Mouse (Mus musculus) ovary, adult 18-20 months (tissue): ENCODE measurements around the gene Olfr692.
"Not testable (repeated sequence)": the region's sequence is repeated elsewhere in the genome, so short reads cannot be mapped to it uniquely, and the experiment has no call there.

ENCODE experiments used
- DNase-seq: peaks from one replicate; pipeline ENCODE4 v3.0.0; 2022; ENCODE audit warnings: low spot score, mixed read lengths

The Olfr692 gene

DNA sequence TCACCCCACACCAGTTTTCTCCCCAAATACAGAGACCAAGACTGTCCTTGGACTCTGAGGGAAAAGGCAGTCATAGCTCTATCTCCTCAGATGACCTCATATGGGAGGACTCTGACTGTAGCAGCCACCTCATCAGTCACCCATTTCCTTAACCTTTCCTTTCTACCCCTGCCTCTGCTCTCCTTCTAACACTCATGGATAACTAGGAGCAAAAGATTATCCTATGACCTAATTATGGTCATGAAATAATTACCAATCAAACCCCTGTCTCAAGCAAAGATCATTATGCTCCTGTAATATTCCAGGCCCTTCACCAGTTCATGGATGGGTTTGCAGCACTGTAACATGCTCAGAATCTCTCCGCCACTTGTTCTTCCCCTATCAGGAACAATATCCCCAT lies at the start of gene Olfr692:
Gene Olfr692 (plus strand): TSS at position 301 of the 400 bp plus-strand sequence.
- no peak for DNase-seq

DNA sequence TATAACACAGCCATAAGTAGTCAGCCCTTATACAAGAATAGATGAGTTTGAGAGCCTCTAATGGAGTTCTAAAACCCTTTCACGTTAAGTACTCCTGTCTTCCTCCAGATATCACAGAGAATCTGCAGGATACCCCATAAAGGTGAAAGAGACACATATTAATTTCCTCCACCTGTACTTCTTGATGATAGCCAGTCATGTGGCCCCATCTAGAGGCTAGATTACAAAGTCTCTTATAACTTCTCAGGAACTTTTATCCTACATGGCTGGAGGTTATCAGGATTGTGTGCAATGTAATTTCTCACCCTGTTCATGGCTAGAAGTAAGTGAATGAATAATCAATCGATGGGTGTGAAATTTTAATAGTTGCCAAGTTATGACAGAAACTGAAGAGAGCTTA lies 42.7 kb upstream of the Olfr692 start:
- DNase-seq = no peak

DNA sequence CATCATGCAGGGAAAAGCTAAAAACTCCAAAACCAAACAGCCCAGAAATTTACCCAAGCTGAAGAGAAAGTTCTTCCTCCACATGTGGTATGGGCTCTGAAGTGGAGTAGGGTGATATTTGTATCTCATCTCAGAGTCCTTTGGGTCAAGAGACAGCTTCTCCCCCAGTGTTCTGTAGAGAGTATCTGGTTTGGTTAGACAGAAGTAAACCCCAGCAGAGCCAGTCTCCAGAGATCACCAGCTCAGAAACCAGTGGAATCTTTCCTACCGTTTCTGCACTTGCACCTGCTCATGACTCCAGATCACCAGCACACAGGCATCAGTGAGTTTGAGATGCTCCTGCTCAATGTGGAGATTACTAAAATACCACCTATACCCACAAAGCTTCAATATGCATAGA lies 34.0 kb upstream of the Olfr692 start, which contains the start of gene Olfr690:
Gene Olfr690 (minus strand): TSS at position 101 of the 400 bp plus-strand sequence.
- no peak for DNase-seq

DNA sequence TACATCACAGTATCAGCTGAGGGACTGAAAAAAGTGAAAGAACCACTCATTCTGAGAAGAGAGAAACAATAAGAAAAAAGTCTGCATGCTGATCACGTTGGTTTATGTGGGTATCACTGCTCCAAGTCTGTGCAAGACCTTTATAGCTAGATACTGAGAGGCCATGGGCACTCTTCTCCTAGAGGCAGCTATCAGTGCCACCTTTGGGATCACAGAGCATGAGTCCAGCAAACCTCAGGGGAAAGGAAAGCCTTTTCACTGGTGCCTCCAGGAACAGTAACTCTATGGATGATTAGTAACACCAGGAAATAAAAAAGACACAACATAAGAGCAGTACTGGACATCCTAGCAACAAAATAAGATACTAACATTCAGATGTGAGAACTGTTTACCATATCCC lies 25.9 kb upstream of the Olfr692 start, which contains the start of gene Olfr691:
Gene Olfr691 (minus strand): TSS at position 101 of the 400 bp plus-strand sequence.
- no peak for DNase-seq

DNA sequence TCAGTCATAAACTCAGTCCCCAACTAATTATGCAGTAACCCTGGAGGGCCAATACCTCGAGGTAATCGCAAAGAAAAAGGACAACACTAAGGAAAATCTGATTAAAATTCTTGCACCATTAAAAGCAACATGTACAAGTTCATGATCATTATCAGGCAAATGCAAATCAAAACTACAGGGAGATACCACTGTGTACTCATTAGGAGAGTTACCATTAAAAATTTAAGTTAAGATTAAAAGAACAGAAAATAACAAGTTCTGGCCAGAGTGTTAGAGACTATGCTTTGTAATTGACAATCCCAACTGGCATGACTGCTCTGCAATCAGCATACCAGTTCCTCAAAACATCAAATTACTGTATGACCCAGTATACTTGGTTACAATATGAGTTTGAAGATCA lies 25.3 kb upstream of the Olfr692 start:
- DNase-seq = no peak

DNA sequence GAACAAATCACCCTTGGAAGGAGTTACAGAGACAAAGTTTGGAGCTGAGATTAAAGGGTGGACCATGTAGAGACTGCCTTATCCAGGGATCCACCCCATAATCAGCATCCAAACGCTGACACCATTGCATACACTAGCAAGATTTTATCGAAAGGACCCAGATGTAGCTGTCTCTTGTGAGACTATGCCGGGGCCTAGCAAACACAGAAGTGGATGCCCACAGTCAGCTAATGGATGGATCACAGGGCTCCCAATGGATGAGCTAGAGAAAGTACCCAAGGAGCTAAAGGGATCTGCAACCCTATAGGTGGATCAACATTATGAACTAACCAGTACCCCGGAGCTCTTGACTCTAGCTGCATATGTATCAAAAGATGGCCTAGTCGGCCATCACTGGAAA lies 12.0 kb upstream of the Olfr692 start:
- not testable (repeated sequence) for DNase-seq

DNA sequence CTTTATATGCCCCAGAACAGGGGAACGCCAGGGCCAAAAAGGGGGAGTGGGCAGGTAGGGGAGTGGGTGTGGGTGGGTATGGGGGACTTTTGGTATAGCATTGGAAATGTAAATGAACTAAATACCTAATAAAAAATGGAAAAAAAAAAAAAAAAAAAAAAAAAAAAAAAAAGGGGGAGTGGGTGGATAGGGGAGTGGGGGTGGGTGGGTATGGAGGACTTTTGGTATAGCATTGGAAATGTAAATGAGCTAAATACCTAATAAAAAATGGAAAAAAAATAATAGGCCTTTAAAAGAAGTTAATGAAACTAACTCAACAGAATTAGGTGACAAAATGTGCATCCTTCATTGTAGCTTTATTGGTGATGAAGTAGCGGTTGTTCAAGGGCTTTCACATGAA lies 11.5 kb upstream of the Olfr692 start:
- not testable (repeated sequence) for DNase-seq

DNA sequence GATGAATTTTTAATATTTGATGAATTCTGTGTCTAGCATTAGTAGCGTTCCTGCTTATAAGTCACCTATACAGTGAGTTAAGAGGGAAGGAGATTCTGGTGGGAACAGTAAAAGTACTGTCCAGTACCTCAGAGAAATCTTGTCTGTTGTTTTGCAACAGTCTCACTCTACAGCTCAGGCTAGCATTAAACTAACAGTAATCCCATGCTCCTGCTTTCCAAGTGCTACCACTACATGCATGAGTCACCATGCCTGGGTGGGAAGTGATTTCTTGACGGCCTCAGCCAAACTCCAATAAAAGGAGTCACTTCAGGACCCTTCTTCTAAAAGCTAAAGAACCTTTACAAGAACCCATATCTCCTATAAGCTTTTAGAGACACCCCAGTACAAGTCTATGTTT lies 6.3 kb upstream of the Olfr692 start:
- DNase-seq = no peak

DNA sequence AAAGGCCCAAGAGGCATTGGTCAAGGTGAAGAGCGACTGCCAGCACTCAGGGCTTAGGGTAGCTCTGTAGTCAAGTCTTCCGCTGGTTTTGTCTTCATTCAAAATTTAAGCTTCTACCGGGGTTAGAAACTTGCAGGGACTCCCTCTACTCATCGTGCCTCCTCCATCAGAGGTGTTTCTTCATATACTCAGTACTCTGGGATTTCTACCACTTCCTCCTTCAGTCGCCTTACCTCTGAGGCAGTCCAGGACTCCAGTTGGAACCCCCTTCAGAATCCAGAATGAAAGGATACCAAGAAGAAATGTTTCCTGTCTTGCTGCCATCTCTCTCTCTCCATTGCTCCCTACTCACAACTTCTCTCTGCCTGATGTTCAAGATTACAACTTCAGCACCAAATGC lies 762 bp upstream of the Olfr692 start:
- DNase-seq = no peak

DNA sequence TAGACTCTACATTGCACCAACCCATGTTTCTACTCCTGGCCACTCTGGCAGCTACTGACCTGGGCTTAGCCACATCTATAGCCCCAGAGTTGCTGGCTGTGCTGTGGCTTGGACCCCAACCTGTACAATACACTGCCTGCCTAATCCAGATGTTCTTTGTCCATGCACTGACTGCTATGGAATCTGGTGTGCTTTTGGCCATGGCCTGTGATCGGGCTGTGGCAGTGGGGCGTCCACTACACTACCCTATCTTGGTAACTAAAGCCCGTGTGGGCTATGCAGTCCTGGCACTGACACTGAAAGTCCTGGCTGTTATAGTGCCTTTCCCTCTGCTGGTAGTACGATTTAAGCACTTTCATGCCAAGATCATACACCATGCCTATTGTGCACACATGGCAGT lies 491 bp downstream of the Olfr692 start:
- no peak for DNase-seq

DNA sequence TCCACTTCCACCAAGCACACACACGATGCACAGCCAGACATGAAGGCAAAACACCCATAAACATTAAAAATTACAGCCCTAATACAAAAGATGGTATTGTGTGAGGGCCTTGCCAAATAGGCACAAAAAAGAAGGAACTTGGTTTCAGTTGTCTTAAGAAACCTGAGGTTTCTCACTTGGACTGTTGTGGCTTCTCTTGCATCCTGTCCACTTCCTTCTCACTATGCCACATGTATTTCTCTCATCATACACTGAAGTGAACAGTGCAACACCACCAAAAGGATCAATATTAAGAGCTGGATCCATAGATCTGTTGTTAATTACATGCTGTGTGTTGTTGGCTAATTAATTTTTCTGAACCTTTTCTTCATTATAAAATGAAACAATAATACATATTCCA lies 4.9 kb downstream of the Olfr692 start:
- DNase-seq = no peak

DNA sequence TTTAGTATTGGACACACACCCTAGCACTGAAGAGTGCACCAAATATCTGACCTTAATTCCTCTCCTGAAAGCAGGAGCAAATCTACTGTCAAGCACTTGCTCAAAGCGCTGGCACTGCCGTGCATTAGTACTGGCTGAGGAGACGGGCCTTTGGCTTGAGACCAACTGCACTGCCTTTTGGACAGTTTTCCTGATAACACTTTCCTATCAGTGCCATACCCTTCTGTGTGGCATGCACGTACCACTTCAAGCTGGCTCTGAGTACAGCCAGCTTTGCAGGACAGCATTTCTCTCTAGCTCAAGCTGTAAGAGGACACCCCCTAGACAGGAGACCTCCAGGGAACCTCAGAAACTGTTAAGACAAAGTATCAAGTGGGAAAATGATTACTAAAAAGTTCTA lies 5.5 kb downstream of the Olfr692 start:
- no peak for DNase-seq

DNA sequence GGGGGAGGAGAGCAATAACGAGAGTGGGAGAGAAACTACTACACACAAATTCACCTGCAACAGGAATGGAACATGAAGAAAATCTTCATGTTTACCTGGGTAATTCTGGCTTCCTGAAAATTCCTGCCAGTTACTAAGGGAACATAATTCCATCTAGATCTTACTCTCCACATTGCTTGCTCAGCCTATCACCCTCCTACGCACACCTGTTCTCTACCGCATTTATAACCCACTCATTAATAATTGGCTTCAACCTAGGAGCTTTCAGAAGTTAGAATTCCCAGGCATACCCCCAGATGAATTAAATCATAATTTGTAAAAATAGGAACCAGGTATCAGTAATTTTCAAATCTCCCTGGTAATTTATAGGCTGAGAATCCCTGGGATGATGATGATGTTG lies 5.9 kb downstream of the Olfr692 start:
- no peak for DNase-seq

DNA sequence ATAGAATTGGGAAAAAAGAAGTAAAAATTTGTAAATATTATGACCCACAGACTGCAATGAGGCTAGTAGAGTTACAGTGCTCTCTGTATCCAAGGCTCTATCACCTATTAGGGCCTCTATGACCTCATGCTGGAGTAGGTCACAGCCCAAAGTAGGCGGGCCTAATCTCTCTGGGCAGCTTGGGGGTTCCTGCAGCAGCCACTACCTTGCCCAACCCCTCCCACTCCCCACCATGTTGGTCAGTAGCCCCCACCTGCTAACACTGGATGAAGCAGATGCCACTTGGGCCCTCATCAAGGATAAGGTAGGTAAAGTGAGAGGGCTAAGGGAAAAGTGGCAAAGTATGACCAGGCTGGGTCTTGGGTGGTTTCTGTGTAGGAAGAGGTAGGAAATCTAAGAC lies 6.8 kb downstream of the Olfr692 start, which contains the start of gene Gm5901:
Gene Gm5901 (plus strand): TSS at position 173 of the 400 bp plus-strand sequence.
- no peak for DNase-seq

DNA sequence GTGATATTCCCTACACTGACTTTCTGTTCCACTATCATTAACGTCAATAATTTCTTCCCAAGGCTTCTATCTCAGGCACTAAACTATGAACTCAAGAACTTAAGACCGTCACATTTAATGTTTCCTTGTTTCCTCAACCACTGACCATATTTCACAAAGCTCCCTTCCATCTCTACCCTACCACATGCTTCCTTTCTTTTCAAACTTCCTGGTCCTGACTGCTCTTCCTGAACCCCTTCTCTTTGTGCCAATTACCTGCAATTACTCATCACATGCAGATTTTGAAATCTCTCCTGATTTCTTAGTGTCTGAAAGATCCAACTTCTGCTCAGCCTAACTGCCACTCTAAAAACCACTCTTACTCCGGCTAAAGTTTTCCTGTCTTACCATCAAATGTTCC lies 12.3 kb downstream of the Olfr692 start:
- no peak for DNase-seq

DNA sequence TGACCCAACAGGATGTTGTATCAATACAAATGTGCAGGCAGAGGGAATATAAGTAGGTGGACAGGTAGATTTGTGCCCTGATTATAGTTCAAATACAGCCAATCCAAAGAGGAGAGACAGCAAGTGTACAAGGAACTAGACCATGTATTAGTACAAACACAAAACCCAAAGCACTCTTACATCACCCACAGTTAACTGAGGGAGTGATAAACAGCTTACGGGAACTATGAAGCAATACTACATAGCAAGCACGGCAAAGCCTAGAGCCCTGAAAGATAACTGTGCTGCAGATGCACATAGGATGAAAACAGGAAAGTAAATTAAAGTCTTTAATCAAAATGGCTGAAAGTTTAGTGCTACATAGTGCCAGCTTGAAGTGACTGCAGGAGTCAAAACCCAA lies 19.7 kb downstream of the Olfr692 start:
- no peak for DNase-seq

DNA sequence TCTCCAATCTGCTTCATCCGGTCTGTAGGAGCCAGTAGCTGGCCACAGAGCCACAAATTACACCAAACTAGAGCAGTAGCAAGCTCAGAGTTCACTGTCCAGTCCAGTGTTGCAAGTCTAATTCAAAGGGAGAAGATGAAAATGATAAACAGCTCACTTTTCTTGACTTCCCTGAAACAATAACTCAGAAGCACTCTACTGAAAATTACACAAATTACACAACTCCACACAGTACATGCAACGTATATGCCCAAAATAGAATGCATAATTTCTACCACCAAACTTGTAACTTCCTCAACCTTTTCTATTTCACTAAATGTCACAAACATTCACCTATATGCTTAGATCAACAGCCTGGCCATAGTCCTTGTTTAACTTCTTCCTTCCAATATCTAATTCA lies 22.2 kb downstream of the Olfr692 start:
- no peak for DNase-seq

DNA sequence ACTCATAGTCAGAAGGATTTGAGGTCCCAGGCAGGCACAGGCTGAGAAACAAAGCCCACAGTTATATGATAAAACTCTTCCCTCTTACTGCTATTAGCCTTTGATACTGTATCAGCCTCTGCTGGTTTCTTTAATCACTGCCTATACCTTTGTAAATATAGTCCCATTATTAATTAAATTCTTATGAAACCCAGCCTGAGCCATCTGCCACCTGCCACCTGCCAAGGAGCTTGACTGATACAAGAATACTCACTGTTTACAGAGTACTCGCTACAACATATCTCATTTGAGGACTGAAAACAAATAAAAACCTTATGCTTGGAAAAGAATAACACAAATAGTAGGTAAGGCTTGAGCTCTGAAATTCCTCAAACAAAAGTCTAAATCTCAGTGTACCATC lies 26.6 kb downstream of the Olfr692 start:
- no peak for DNase-seq

DNA sequence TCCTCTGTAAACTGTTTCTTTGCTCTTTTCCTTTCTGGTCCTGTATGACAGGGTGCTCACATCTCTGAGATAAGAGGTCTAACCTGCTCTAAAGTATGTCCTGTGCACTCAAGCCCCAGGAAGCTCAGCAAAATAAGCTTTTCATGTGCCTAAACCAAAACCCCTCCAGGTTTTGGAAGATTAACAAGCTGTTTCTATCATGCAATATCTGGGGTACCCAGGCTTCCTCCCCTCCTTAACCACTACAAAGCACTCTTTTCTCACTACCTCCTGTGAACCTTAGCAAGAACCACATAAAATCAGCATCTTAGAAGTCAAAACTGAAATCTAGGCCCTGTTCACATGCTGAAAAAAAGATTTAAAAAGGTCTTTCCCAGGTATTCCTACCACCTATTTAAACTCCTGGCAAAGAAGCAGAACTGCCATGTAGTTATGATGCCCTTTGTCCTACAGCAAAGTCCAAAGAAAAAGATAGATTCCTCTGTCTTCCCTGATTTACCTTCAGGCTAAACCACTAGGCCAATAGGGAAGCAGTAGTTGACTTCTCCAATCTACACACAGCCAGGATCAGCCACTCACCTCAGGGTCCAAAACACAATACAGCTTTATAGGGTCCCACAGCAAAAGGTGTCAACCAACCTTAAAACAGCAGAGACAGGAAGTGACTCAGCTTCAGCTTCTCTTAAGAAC lies 27.2 kb downstream of the Olfr692 start:
- DNase-seq = no peak

DNA sequence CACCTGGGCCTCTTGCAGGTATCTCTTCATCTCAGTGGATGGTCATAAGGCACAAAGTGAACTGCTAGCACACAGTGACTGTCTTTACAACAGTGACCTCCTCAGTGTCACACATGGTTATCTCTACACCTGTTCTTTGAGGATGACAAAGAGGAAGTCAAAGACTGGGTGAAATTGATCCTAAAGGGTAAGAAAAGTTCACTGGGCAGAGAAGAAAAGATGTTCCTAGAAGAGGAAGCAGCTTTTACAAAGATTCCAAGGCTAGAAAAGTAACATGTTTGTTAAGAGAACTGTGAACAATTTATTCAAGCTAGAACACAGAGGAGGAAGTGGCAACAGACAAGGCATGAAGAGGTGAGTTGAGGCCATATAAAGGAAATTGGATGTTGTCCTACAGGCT lies 28.1 kb downstream of the Olfr692 start:
- DNase-seq = no peak

DNA sequence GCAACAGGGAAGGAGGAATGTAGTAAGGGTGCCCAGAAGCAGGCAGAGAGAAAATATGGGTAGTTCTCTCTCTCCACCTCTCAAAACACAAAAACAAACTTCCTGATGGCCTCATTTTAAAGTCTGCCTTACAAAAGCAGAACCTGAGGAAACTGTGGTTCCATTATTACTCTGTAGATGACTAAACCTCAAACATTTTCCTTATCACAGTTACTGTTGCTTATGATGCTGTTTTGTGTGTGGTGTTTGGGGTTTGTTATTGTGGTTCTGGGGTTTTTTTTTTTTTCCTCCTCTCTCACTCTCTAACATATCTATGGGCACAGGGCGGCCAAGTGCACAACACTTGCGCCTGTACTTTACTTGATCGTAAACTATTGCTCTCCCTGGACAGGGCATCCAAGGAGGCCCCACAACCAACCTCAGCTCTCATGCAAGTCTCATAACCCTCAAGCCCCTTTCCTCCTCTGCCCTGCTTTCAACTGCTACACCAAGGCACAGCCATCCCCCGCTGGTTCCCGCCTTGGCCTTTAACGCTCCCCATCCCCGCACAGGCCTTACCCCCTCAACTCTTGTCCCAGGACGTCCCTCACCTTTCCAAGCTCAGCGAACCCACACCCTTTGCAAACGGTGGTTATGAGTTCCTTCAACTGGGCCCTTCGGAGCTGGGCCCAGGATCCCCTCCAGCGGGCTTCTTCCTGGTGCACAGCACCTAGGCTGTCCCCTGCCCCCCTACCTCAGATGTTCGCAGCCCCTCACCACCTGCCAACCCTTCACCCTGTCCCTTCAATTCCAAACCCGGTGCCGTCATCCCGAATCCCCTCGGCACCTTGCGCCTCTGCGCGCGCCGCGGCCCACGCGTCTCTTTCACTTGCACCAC lies 31.3 kb downstream of the Olfr692 start:
- no peak for DNase-seq

DNA sequence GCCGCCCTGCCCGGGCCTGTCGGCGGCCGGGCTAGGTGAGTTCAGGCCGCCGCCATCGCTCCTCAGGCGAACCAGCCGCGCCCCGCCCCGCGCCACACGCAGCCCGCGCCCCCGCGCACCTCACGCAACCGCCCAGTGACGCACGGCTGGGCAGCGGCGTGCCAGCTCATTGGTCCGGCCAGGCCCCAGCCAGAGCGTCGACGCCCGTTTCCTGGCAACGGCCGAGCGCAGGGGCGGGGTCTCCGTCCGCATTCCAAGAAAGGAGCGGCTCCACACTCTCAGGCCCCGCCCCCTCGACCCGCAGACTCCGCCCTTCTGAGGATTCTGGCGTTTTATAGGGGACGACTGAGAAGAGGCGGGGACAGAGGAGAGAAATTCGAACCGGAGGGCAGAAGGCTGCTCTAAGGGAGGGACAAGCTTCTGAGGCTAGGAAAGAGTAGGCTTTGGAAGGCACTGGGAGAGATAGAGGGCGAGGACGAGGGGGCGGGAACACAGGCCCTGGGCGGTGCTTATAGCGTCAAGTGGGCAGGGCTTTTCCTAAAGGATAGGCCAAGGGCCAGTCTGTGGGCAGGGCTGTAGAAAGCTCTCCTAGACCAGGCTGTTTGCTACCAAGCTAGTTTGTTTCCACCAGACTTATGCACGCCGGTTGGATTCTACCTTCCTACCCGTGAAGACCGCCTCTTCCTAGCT lies 32.0 kb downstream of the Olfr692 start, which contains the start of gene Fam160a2:
Gene Fam160a2 (minus strand): TSS at position 120 of the 690 bp plus-strand sequence.
- DNase-seq = peak; percentile 99

DNA sequence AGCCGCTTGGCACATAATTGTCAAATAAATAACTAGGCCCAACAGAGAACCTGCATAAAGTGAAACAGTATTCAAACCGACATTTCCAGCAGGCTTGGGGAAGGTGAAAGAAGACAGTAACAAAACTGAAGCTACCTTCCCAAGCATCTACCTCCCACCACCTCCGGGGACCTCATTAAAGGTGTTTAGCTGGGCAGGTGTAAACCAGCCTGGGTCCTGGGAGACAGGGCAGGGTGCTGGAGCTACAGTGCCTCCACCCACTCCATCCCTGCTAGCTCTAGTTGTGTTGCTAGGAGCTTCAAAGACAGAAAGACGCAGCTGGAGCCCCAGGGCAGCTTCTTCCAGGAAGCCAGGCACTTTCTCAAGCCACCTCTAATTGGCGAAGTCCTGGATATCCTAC lies 36.2 kb downstream of the Olfr692 start, which contains the start of gene Cnga4:
Gene Cnga4 (plus strand): TSS at position 301 of the 400 bp plus-strand sequence.
- DNase-seq = no peak
